Mouse (Mus musculus) liver, adult 2 months (tissue): ENCODE measurements around the gene Pdcd1. TPM values are rescaled to one million over a fixed set of nuclear protein-coding genes. Genes with fewer than 3 reads are reported as not detected.
A peak's percentile ranks its signal among the peaks of the same experiment; 100 is the strongest.
"Not testable (repeated sequence)": the region's sequence is repeated elsewhere in the genome, so short reads cannot be mapped to it uniquely, and the experiment has no call there.

Source experiments
- DNase-seq: peaks from one replicate; pipeline ENCODE4 v3.0.0-alpha.2; 2011; ENCODE audit warnings: low read depth, low spot score; ENCODE audit errors: extremely low read depth
- H3K27ac ChIP-seq: fragments of 200-500 bp; replicated peaks from 2 replicates; pipeline ENCODE4 v1.5.1; 2012; ENCODE audit warnings: low read depth, mild to moderate bottlenecking, control low read depth, inconsistent platforms, low read length; ENCODE audit not compliant: insufficient read depth
- H3K27me3 ChIP-seq: fragments of 200-500 bp; 2 replicates; pipeline ENCODE4 v1.6.1; 2012; ENCODE audit warnings: mild to moderate bottlenecking, moderate library complexity, low read length, inconsistent platforms; ENCODE audit not compliant: control insufficient read depth, insufficient read depth
- H3K36me3 ChIP-seq: fragments of 200-500 bp; 2 replicates; pipeline ENCODE4 v1.6.1; 2012; ENCODE audit warnings: low read length, inconsistent platforms; ENCODE audit not compliant: control insufficient read depth, insufficient read depth
- H3K4me1 ChIP-seq: fragments of 200-500 bp; 2 replicates; pipeline ENCODE4 v1.6.1; 2011; ENCODE audit warnings: low read length; ENCODE audit not compliant: control insufficient read depth, insufficient read depth
- H3K4me3 ChIP-seq: fragments of 200-500 bp; 2 replicates; pipeline ENCODE4 v1.5.1; 2011; ENCODE audit warnings: low read depth, mild to moderate bottlenecking, control low read depth, low read length, moderate library complexity; ENCODE audit not compliant: insufficient read depth
- H3K79me2 ChIP-seq: fragments of 200-500 bp; 2 replicates; pipeline ENCODE4 v1.6.1; 2012; ENCODE audit warnings: inconsistent platforms, mild to moderate bottlenecking, low read length, moderate library complexity; ENCODE audit not compliant: control insufficient read depth, insufficient read depth
- H3K9ac ChIP-seq: fragments of 200-500 bp; 2 replicates; pipeline ENCODE4 v1.6.1; 2012; ENCODE audit warnings: low read depth, mild to moderate bottlenecking, control low read depth, inconsistent platforms, low read length
- CTCF ChIP-seq: fragments of 200-500 bp; IDR thresholded peaks from 2 replicates; pipeline ENCODE4 v1.5.1; 2011; ENCODE audit warnings: low read depth, low read length, control low read depth
- POLR2A ChIP-seq: fragments of 200-500 bp; IDR thresholded peaks from 2 replicates; pipeline ENCODE4 v1.6.1; 2011; ENCODE audit warnings: low read length, control low read depth; ENCODE audit not compliant: insufficient read depth; ENCODE audit errors: extremely low read depth
- WGBS: fragments of 180-500 bp; shearing (Covaris S2); methylation state at CpG from one replicate; pipeline ENCODE4 v1.1.7; 2018; 5-methylcytosine and 5-hydroxymethylcytosine counted together
- polyA plus RNA-seq: library from polyadenylated mRNA; depleted of rRNA; stranded (reverse); fragments of >200 nt; gene quantifications from 2 replicates; pipeline ENCODE4 v1.2.3, GENCODE M21; 2012
- total RNA-seq: library from RNA; depleted of rRNA; stranded (reverse); fragments of >200 nt; gene quantifications from 2 replicates; pipeline ENCODE4 v1.2.3, GENCODE M21; 2014

The Pdcd1 gene
- total and polyA plus RNA-seq, 2 experiments, result 0.09 TPM; not detected in 1

GRCm38 (mm10) chr1:94080718-94081117 lies 28.4 kb upstream of the Pdcd1 start:
- TF ChIP-seq POLR2A, result no peak
- Histone ChIP-seq H3K9ac (no peak overlapping the region), H3K36me3 (no peaks in the 10 kb centered on the region), H3K4me3 (no peak overlapping the region), H3K27me3 (no peaks in the 10 kb centered on the region; the same call in 1 of the 2 replicates), H3K79me2 (no peaks in the 10 kb centered on the region), H3K4me1 (no peaks in the 10 kb centered on the region), H3K27ac (no peak overlapping the region)
- no peak for DNase-seq
- WGBS, result 43% methylated on average over 15 of the region's 15 CpGs

- Histone ChIP-seq H3K79me2 (no peaks in the 10 kb centered on the region), H3K27me3 (no peaks in the 10 kb centered on the region; the same call in 1 of the 2 replicates), H3K9ac (no peak overlapping the region), H3K4me3 (no peak overlapping the region), H3K36me3 (no peaks in the 10 kb centered on the region), H3K27ac (no peak overlapping the region), H3K4me1 (no peaks in the 10 kb centered on the region)
- TF ChIP-seq POLR2A (no peak), CTCF (peak; percentile 81)
- DNase-seq, result peak; percentile 54
- 5% methylated on average over 9 of the region's 9 CpGs for WGBS
Measured at GRCm38 (mm10) chr1:94078835-94079440, 26.6 kb upstream of the Pdcd1 start.

GRCm38 (mm10) chr1:94078314-94078713 lies 26.0 kb upstream of the Pdcd1 start:
- no peaks in the 10 kb centered on the region; the same call in 1 of the 2 replicates for H3K27me3 ChIP-seq
- no peak for TF ChIP-seq POLR2A
- no peak for TF ChIP-seq CTCF
- H3K4me3 ChIP-seq, result no peak overlapping the region
- H3K36me3 ChIP-seq, result no peaks in the 10 kb centered on the region
- WGBS, result 64% methylated on average over 3 of the region's 3 CpGs
- DNase-seq, result no peak
- no peak overlapping the region for H3K9ac ChIP-seq
- no peaks in the 10 kb centered on the region for H3K4me1 ChIP-seq
- H3K79me2 ChIP-seq, result no peaks in the 10 kb centered on the region
- H3K27ac ChIP-seq, result no peak overlapping the region

- no peaks in the 10 kb centered on the region for H3K27me3 ChIP-seq
- WGBS, result 35% methylated on average over 1 of the region's 1 CpGs
Measured at GRCm38 (mm10) chr1:94076702-94077101, 24.3 kb upstream of the Pdcd1 start.

GRCm38 (mm10) chr1:94074756-94075155 lies 22.4 kb upstream of the Pdcd1 start:
- no peaks in the 10 kb centered on the region for H3K36me3 ChIP-seq
- no peak for DNase-seq
- no peak overlapping the region for H3K4me3 ChIP-seq
- no peaks in the 10 kb centered on the region for H3K27me3 ChIP-seq
- H3K9ac ChIP-seq, result no peak overlapping the region
- no peak for TF ChIP-seq CTCF
- 82% methylated on average over 6 of the region's 6 CpGs for WGBS
- no peak overlapping the region for H3K27ac ChIP-seq
- H3K79me2 ChIP-seq, result no peaks in the 10 kb centered on the region
- H3K4me1 ChIP-seq, result no peaks in the 10 kb centered on the region

More at GRCm38 (mm10) chr1:94076702-94077101, 24.3 kb upstream of the Pdcd1 start:
- no peak for TF ChIP-seq POLR2A
- no peak for TF ChIP-seq CTCF
- H3K4me1 ChIP-seq, result no peaks in the 10 kb centered on the region
- no peak overlapping the region for H3K9ac ChIP-seq
- no peak overlapping the region for H3K4me3 ChIP-seq
- no peaks in the 10 kb centered on the region for H3K36me3 ChIP-seq
- no peak overlapping the region for H3K27ac ChIP-seq
- no peak for DNase-seq
- no peaks in the 10 kb centered on the region for H3K79me2 ChIP-seq

- H3K27ac ChIP-seq, H3K36me3 ChIP-seq, H3K4me1 ChIP-seq, H3K79me2 ChIP-seq, DNase-seq, H3K4me3 ChIP-seq, H3K27me3 ChIP-seq, H3K9ac ChIP-seq: not testable (repeated sequence)
- 52% methylated on average over 1 of the region's 1 CpGs for WGBS
Measured at GRCm38 (mm10) chr1:94058281-94058680, 5.9 kb upstream of the Pdcd1 start.
